Mouse (Mus musculus) embryonic fibroblast, embryonic 13.5 days (primary cell): ENCODE results near the gene Odf3.

ENCODE experiments used
- CTCF ChIP-seq: IDR thresholded peaks from 2 replicates; pipeline ENCODE4 v1.5.1; 2011; ENCODE audit warnings: mild to moderate bottlenecking, control low read depth, low read length, moderate library complexity, borderline replicate concordance; ENCODE audit not compliant: insufficient read depth
- POLR2A ChIP-seq: IDR thresholded peaks from 2 replicates; pipeline ENCODE4 v1.6.1; 2011; ENCODE audit warnings: low read depth, mild to moderate bottlenecking, control low read depth, low read length, moderate library complexity

DNA sequence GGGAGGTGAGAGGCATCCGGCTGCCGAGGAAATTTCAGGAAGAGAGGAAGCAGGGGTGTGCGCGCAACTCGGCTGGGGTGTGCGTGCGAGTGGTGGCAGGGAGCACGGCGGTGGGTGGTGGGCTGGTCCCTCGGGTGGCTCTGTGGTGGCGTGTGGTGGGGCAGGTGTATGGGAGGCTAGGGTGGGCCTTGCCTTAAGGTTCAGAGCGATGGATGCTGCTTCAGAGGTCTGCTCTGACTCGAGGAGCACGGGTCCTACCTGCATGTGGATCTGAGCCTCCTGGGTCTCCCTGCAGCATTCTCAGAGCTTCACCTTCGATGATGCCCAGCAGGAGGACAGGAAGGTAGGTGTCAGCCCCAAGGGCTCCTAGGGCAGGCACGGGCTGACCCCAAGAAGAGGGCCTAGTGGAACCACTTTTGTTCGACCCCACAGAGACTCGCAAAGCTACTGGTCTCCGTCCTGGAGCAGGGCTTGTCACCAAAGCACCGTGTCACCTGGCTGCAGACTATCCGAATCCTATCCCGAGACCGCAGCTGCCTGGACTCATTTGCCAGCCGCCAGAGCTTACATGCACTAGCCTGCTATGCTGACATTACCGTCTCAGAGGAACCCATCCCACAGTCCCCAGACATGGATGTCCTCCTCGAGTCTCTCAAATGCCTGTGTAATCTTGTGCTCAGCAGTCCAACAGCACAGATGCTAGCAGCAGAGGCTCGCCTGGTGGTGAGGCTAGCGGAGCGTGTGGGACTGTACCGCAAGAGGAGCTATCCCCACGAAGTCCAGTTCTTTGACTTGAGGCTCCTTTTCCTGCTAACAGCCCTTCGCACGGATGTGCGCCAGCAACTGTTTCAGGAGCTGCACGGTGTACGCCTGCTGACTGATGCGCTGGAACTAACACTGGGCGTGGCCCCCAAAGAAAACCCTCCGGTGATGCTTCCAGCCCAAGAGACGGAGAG is 10.2 kb downstream of the Odf3 start, which contains the start of gene Bet1l:
- no peak for TF ChIP-seq CTCF
- no peak for TF ChIP-seq POLR2A
